Mouse (Mus musculus): ENCODE data around the gene Lrig1.

GRCm38 (mm10) chr6:94738647-94739046 lies 38.7 kb upstream of the Lrig1 start:
- TF ChIP-seq CTCF (IDR thresholded peaks at IDR 0.05; ENCODE audit: low read depth, low read length), result no peak
- no peak for TF ChIP-seq POLR2A (IDR thresholded peaks at IDR 0.05; ENCODE audit: borderline replicate concordance, low read depth, low read length)

Data from bone marrow macrophage, adult 2 months (primary cell).